Mouse (Mus musculus) liver, embryonic 11.5 days (tissue): ENCODE results near the gene Psph. TPM values are rescaled to one million over a fixed set of nuclear protein-coding genes. Genes with fewer than 3 reads are reported as not detected.

Source experiments
- ATAC-seq: fragments of 200-750 bp; cut with Nextera tagmentation; replicated peaks from 2 replicates; pipeline ENCODE4 v1.8.0; 2017; ENCODE audit warnings: moderate number of reproducible peaks, mild to moderate bottlenecking, moderate TSS enrichment, moderate library complexity; ENCODE audit not compliant: low FRiP score
- DNase-seq: peaks from one replicate; pipeline ENCODE4 v3.0.0-alpha.2; 2017; ENCODE audit warnings: low spot score
- H3K27ac ChIP-seq: fragments of 300-500 bp; sonication (generic); 2 replicates; pipeline ENCODE4 v1.5.1; 2014; ENCODE audit warnings: mild to moderate bottlenecking, low read depth, low read length, control low read depth
- H3K27me3 ChIP-seq: fragments of 300-500 bp; sonication (generic); replicated peaks from 2 replicates; pipeline ENCODE4 v1.6.1; 2014; ENCODE audit warnings: low read length, mixed read lengths; ENCODE audit not compliant: control insufficient read depth, insufficient read depth
- H3K36me3 ChIP-seq: fragments of 300-500 bp; sonication (generic); 2 replicates; pipeline ENCODE4 v1.6.1; 2014; ENCODE audit warnings: mild to moderate bottlenecking, low read length, moderate library complexity, mixed read lengths; ENCODE audit not compliant: control insufficient read depth, insufficient read depth
- H3K4me1 ChIP-seq: fragments of 300-500 bp; sonication (generic); replicated peaks from 2 replicates; pipeline ENCODE4 v1.6.1; 2014; ENCODE audit warnings: low read length, mixed read lengths; ENCODE audit not compliant: control insufficient read depth, insufficient read depth
- H3K4me2 ChIP-seq: fragments of 300-500 bp; sonication (generic); 2 replicates; pipeline ENCODE4 v1.6.1; 2014; ENCODE audit warnings: mild to moderate bottlenecking, control low read depth, moderate library complexity
- H3K4me3 ChIP-seq: fragments of 300-500 bp; sonication (generic); 2 replicates; pipeline ENCODE4 v1.5.1; 2014; ENCODE audit warnings: low read depth, low read length, control low read depth
- H3K9ac ChIP-seq: fragments of 300-500 bp; sonication (generic); 2 replicates; pipeline ENCODE4 v1.6.1; 2014; ENCODE audit warnings: low read depth, low read length, control low read depth
- H3K9me3 ChIP-seq: fragments of 300-500 bp; sonication (generic); 2 replicates; pipeline ENCODE4 v1.6.1; 2016; ENCODE audit warnings: low read length, inconsistent platforms, mixed read lengths; ENCODE audit not compliant: control insufficient read depth
- WGBS: fragments of 180-500 bp; shearing (Covaris S2); extraction: QIAGEN DNeasy Blood & Tissue Kit; methylation state at CpG from one replicate; pipeline ENCODE4 v1.1.7; 2014; 5-methylcytosine and 5-hydroxymethylcytosine counted together
- polyA plus RNA-seq: library from polyadenylated mRNA; unstranded; fragments of >200 nt; fragmentation: Nextera tagmentation; extraction: Ambion mirVana; gene quantifications from 2 replicates; pipeline ENCODE4 v1.2.1, GENCODE M21; 2014

The Psph gene
- polyA plus RNA-seq, 1 experiment from 2014 or later, result 120 TPM

DNA sequence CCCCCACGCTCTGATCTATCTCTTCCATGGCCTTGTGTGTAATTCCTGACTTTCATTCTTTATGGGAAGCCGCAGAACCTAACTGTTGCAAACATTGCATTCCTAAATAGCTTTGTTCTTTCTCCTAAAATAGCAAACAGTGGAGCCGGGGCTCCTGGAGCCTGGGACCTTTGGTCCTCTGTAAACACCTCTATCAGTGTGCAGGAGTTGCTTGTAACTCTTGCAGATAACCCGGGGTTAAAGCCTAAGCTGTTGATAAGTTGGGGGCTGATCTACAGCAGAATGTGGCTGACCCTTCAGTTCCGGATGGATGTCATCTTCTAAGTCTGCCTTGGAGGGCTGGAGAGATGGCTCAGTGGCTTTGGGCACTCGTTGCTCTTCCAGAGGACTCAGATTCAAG lies 43.2 kb downstream of the Psph start:
- Histone ChIP-seq H3K4me2 (peak overlapping the region; percentile 33), H3K9me3 (no peaks in the 10 kb centered on the region)
- 32% methylated on average over 6 of the region's 6 CpGs for WGBS

GRCm38 (mm10) chr5:129742903-129743488 lies 44.3 kb downstream of the Psph start:
- Histone ChIP-seq H3K9me3 (no peaks in the 10 kb centered on the region), H3K4me1 (peaks cover 22% of the 10 kb centered on the region), H3K9ac (no peak overlapping the region), H3K27me3 (no peaks in the 10 kb centered on the region), H3K4me3 (no peak overlapping the region), H3K4me2 (peak overlapping the region; percentile 33), H3K27ac (peak overlapping the region; percentile 73), H3K36me3 (peaks cover 17% of the 10 kb centered on the region)
- WGBS, result 38% methylated on average over 7 of the region's 7 CpGs
- ATAC-seq, result peak; percentile 97
- peak; percentile 43 for DNase-seq

More for the DNA sequence above, 43.2 kb downstream of the Psph start:
- Histone ChIP-seq H3K27ac (peak overlapping the region; percentile 73), H3K4me3 (no peak overlapping the region), H3K27me3 (no peaks in the 10 kb centered on the region), H3K4me1 (peaks cover 22% of the 10 kb centered on the region), H3K9ac (peak overlapping the region; percentile 17), H3K36me3 (peaks cover 17% of the 10 kb centered on the region)
- ATAC-seq (peak; percentile 53), DNase-seq (no peak)

DNA sequence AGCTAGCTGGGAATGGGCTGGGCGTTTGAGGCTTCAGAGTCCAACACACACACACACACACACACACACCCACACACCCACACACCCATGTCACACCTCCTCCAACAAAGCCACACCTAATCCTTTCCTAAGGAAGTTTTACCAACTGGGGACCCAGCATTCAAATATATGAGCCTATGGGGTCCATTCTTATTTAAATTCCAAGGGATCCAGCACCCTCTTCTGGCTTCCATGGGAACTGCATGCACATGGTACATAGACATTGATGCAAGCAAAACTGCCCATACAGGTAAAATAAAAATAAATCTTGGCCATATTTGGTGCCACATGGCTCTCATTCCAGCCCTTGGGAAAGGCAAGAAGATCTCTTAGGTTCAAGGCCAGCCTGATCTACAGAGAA lies 46.3 kb downstream of the Psph start:
- WGBS, result 89% methylated on average over 1 of the region's 1 CpGs
- no peak overlapping the region for H3K4me2 ChIP-seq
- peaks cover 10% of the 10 kb centered on the region; the same call in 1 of the 2 replicates for H3K36me3 ChIP-seq
- H3K27ac ChIP-seq, result no peak overlapping the region
- DNase-seq (no peak), ATAC-seq (no peak)
- no peak overlapping the region for H3K9ac ChIP-seq
- no peak overlapping the region for H3K4me3 ChIP-seq
- H3K27me3 ChIP-seq, result no peaks in the 10 kb centered on the region
- H3K4me1 ChIP-seq, result peaks cover 22% of the 10 kb centered on the region
- no peaks in the 10 kb centered on the region for H3K9me3 ChIP-seq

GRCm38 (mm10) chr5:129731021-129731420 lies 56.2 kb downstream of the Psph start:
- Histone ChIP-seq H3K9ac (peak overlapping the region; percentile 31), H3K4me3 (no peak overlapping the region), H3K27ac (peak overlapping the region; percentile 48; the same call in 1 of the 2 replicates), H3K9me3 (no peaks in the 10 kb centered on the region), H3K36me3 (peaks cover 4% of the 10 kb centered on the region; the same call in 1 of the 2 replicates), H3K27me3 (no peaks in the 10 kb centered on the region), H3K4me1 (peaks cover 48% of the 10 kb centered on the region), H3K4me2 (no peak overlapping the region; the same call in 1 of the 2 replicates)
- 66% methylated on average over 5 of the region's 5 CpGs for WGBS
- ATAC-seq, result no peak
- no peak for DNase-seq

GRCm38 (mm10) chr5:129730344-129730743 lies 56.9 kb downstream of the Psph start:
- H3K27me3 ChIP-seq, result no peaks in the 10 kb centered on the region
- WGBS, result 54% methylated on average over 11 of the region's 11 CpGs
- ATAC-seq (peak; percentile 67), DNase-seq (no peak)
- no peaks in the 10 kb centered on the region for H3K9me3 ChIP-seq
- H3K9ac ChIP-seq, result peak overlapping the region; percentile 31
- peak overlapping the region; percentile 52 for H3K4me2 ChIP-seq
- H3K4me1 ChIP-seq, result peaks cover 49% of the 10 kb centered on the region
- H3K27ac ChIP-seq, result peak overlapping the region; percentile 65
- peaks cover 4% of the 10 kb centered on the region; the same call in 1 of the 2 replicates for H3K36me3 ChIP-seq
- H3K4me3 ChIP-seq, result 0 out of 2 replicates have a peak overlapping the region, but pooled peaks have one; percentile 1

GRCm38 (mm10) chr5:129729286-129729685 lies 58.0 kb downstream of the Psph start:
- H3K4me2 ChIP-seq, result peak overlapping the region; percentile 52
- WGBS, result 30% methylated on average over 11 of the region's 11 CpGs
- ATAC-seq (peak; percentile 47), DNase-seq (peak; percentile 54)
- H3K4me1 ChIP-seq, result peaks cover 49% of the 10 kb centered on the region
- no peaks in the 10 kb centered on the region for H3K9me3 ChIP-seq
- no peaks in the 10 kb centered on the region for H3K36me3 ChIP-seq
- H3K9ac ChIP-seq, result peak overlapping the region; percentile 31
- H3K4me3 ChIP-seq, result no peak overlapping the region; the same call in 1 of the 2 replicates
- no peaks in the 10 kb centered on the region for H3K27me3 ChIP-seq
- peak overlapping the region; percentile 65 for H3K27ac ChIP-seq

GRCm38 (mm10) chr5:129726784-129727183 lies 60.5 kb downstream of the Psph start:
- peak overlapping the region; percentile 64 for H3K4me2 ChIP-seq

DNA sequence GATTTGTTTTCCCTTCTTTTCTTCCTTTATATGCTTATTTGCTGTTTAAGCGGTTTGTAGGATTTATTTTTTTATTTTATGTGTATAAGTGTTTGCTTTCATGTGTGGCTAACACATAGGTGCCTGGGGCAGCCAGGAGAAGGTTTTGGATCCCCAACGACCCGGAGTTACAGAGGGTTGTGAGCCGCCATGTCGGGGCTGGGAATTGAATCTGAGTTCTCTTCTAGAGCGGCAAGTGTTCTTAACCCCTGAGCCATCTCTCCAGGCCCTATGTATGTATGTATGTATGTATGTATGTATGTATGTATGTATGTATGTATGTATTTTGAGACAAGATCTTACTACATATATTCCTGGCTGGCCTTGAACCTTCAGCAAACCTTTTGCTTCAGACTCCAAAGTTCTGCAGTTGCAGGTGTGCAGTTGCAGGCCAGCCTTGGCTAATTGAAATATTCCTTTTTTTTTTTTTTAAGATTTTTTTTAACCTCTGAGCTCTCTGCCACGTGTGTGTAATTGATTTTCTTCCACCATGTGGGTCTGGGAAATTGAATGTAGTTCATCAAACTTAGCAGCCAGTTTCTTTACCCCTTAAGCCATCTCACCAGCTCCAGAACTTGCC lies 61.4 kb downstream of the Psph start:
- Histone ChIP-seq H3K27ac (peak overlapping the region; percentile 99), H3K9ac (peak overlapping the region; percentile 96), H3K4me2 (peak overlapping the region; percentile 64), H3K27me3 (no peaks in the 10 kb centered on the region), H3K36me3 (no peaks in the 10 kb centered on the region), H3K4me3 (peak overlapping the region; percentile 85), H3K4me1 (peaks cover 52% of the 10 kb centered on the region), H3K9me3 (no peaks in the 10 kb centered on the region)
- 20% methylated on average over 7 of the region's 7 CpGs for WGBS
- no peak for ATAC-seq
- no peak for DNase-seq

More at GRCm38 (mm10) chr5:129726784-129727183, 60.5 kb downstream of the Psph start:
- ATAC-seq (no peak), DNase-seq (no peak)
- H3K27ac ChIP-seq, result peak overlapping the region; percentile 62
- no peaks in the 10 kb centered on the region for H3K27me3 ChIP-seq
- H3K9me3 ChIP-seq, result no peaks in the 10 kb centered on the region
- H3K9ac ChIP-seq, result no peak overlapping the region
- peaks cover 57% of the 10 kb centered on the region for H3K4me1 ChIP-seq
- no peaks in the 10 kb centered on the region for H3K36me3 ChIP-seq
- peak overlapping the region; percentile 85 for H3K4me3 ChIP-seq
- WGBS, result 77% methylated on average over 3 of the region's 3 CpGs
